Mouse (Mus musculus) lung, postnatal 0 days (tissue): ENCODE measurements at regions not wholly inside any gene's neighbourhood (a gene's known extent, or its start where the extent isn't known, plus 50 kb on each side); places are given as distances from the start of the nearest gene placed in this dataset.

Experiments
- CTCF ChIP-seq: IDR thresholded peaks from 2 replicates; pipeline ENCODE4 v1.5.1; 2016; ENCODE audit warnings: antibody characterized with exemption, mild to moderate bottlenecking
- EP300 ChIP-seq: IDR thresholded peaks from 2 replicates; pipeline ENCODE4 v1.6.1; 2016; ENCODE audit warnings: antibody characterized with exemption, mild to moderate bottlenecking, control low read depth

DNA sequence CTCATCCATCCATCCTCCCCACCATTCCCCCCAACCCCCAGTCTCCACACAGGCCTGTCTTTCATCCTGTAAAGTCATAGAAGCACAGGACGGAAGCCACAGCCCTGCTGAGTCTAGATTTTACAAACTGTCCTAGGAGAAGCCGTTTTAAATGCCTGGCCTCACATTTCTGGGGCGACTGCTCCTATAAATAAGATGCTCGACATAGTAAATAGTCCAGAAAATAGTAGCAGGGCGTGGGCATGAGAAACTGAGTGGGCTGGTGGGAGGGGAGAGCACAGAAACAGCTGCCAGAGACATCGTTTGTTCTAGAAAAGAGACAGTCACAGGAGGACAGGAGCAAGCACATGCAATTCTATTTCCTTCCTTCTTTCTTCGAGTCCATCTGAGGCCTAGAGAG lies 175.0 kb upstream of the Zc3h12a start:
- TF ChIP-seq CTCF (no peak), EP300 (no peak)
